Mouse (Mus musculus): ENCODE measurements around the gene Rere. TPM values are rescaled to one million over a fixed set of nuclear protein-coding genes. Genes with fewer than 3 reads are reported as not detected.

Rere gene
- total RNA-seq, 1 experiment from 2014 or later: 50.0 TPM

DNA sequence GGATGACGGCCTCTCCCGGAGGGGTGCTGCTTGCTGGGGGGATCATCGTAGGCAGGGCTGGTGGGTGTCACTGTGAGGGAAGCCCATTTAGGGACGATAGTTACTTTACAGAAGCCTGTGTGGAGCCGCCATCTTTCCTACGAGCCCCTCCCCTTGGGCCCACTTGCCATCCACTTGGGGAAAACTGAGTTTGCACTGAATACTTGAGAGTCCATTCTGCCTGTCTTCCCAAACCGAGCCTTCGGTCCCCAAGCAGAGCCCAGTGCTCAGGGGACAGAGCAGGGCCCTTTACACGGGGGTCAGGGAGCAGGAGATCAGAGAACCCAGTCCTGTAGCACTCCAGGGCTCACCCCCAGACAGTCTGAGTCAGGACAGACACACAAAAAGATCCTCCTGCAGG is 362.9 kb downstream of the Rere start:
- no peak for ATAC-seq (replicated peaks in 1 of 2; ENCODE audit: insufficient read depth in 1 of 2, low FRiP score in 2 of 2, low TSS enrichment in 1 of 2, low read depth in 1 of 2, poor library complexity in 2 of 2, severe bottlenecking in 2 of 2)

DNA sequence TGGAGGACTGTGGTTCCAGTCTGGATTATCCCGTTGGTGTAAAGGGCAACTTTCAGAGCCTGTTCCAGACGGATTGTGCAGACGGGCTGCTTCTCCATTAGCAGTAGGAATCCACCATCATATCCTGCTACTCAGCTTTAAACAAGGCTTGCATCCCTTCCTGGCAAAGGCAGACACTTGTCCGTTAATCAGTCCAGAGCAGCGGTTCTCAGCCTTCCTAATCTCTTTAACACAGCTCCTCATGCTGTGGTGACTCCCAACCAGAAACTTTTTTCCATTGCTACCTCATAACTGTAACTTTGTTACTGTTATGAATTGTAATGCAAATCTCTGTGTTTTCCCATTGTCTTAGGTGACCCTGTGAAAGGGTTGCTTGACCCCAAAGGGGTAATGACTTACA is 367.9 kb downstream of the Rere start:
- no peak; a peak in 1 of 4 replicates for ATAC-seq (replicated peaks in 1 of 2; ENCODE audit: insufficient read depth in 1 of 2, low FRiP score in 2 of 2, low TSS enrichment in 1 of 2, low read depth in 1 of 2, poor library complexity in 2 of 2, severe bottlenecking in 2 of 2)

DNA sequence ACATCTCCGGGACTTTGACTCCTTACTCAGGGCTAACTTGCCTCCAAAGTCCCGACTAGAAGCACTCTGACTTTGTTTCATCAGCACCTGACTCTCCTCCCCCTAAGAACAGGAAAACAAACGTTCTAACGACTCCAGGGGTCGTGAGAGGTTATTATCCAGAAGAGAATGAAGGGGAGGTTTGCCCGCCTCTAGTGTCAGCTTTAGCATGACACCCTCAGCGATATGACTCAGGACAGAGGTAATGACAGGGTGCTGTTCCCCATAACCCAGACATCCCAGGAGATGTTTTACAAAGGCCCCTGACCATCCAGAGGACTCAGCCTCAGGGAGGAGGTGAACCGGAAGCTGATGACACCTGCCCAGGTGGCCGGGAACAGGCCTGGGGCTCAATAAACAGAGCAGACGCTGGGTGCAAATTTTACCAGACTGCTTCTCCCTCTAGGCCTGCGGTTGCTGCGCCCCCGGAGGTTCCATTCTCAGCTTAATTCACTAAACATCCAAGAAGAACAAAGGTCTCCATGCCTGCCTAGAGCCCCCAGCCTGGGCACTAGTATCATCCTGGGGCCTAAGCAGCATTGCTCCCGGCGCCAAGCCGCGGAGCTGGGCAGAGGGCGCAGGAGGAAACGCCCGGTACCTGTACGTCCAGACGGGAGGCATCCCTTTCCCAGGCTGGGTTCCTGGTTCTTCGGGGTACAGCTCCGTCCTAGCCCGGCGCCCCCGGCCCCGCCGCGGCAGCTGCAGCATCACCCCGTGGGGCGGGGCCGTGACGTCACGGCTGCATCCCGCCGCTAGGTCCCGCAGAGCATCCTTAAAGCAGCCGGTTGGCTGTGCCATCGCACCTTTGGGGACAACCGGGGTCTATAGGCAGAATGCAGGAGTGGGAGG is 370.2 kb downstream of the Rere start, which contains the start of gene Slc45a1:
Gene Slc45a1 (minus strand): TSS at position 785 of the 888 bp plus-strand sequence.
- no peak for ATAC-seq (replicated peaks in 1 of 2; ENCODE audit: insufficient read depth in 1 of 2, low FRiP score in 2 of 2, low TSS enrichment in 1 of 2, low read depth in 1 of 2, poor library complexity in 2 of 2, severe bottlenecking in 2 of 2)

DNA sequence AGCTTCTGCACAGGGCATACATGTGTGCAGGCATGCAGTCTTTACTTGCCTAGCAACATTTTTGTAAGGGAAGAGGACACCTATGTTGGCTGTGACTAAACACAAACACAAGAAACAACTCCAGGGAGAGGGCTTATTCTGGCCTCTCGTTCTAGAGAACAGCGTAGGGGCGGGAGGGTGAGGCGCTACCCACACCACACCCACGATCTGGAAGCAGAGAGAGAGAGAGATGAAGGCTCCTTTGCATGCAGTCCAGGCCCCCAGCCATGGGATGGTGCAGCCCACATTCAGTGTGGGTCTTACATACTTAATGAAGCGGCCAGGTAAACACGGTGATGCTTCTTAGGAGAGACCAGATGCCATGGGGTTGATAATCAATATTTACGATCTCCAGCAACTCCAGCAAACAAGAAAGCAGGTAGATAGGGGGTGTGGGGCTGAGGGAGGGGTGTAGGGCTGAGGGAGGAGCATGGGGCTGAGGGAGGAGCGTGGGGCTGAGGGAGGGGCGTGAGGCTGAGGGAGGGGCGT is 371.7 kb downstream of the Rere start:
- no peak for ATAC-seq (replicated peaks in 1 of 2; ENCODE audit: insufficient read depth in 1 of 2, low FRiP score in 2 of 2, low TSS enrichment in 1 of 2, low read depth in 1 of 2, poor library complexity in 2 of 2, severe bottlenecking in 2 of 2)

DNA sequence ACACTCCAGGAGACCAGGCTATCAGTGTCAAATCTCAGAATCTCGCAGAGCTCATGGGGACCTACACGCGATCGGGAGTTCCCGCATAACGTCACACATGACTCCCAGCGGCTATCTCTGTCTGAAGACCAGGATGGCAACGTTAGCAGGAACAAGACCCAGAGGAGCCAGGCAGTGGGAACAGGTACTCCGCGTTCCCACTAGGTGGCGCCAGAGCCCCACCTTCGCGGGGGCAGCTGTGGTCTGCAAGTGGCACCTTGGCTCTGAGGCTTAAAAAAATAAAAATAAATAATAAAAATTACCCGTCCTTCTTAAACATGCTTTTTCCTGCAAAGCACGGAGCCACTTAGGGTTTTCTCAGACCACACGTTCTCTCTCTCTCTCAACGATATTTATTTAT is 374.5 kb downstream of the Rere start:
- ATAC-seq (replicated peaks in 1 of 2; ENCODE audit: insufficient read depth in 1 of 2, low FRiP score in 2 of 2, low TSS enrichment in 1 of 2, low read depth in 1 of 2, poor library complexity in 2 of 2, severe bottlenecking in 2 of 2): peak; percentile 85 to 88

DNA sequence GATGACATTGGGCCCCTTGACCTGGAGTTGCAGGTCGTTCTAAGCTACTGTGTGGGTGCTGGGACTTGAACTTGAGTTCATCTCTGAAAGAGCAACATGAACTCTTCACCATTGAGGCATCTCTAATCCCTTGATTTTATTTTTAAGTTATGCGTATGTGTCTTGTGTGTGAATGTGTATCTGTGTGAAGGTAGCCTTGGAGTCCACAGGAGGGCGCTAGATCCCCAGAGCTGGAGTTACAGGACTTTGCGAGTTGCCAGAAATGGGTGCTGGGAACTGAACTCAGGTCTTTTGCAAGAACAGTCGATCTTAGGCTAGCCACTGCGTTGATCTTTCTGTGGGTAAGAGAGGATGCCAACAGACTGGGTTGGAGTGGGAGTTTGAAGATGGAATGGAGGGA is 375.1 kb downstream of the Rere start:
- no peak for ATAC-seq (replicated peaks in 1 of 2; ENCODE audit: insufficient read depth in 1 of 2, low FRiP score in 2 of 2, low TSS enrichment in 1 of 2, low read depth in 1 of 2, poor library complexity in 2 of 2, severe bottlenecking in 2 of 2)

DNA sequence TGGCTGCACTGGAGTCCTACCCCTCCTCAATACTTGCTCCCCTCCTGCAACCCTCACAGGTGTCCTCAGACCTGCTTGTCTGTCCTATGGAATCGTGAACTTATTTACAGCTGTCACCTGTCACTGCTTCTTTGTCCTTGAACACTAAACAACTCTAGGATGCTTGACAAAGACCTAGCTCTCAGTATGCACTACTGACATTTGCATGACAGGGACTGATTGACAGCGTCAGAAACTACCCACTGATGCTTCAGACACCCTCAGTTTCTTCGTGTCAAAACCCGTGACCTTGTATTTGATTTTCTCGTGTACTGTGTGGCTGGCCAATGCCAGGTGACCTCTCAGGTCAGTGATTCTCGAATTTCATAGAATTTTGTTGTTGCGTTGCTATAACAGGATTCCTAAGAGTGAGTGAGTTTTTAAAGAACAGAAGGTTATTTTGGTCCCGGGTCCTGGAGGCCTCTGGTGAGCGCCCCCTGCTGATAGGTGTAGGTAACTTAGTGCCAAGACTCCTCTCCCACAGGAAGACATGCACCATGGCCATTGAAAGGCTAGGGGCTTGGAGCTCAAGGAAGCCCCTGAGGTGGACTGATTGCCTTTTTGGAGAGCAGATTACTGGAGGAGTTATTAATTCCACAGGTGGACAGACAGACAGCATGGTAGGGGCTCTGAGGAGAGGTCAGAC is 378.6 kb downstream of the Rere start:
- ATAC-seq (replicated peaks in 1 of 2; ENCODE audit: insufficient read depth in 1 of 2, low FRiP score in 2 of 2, low TSS enrichment in 1 of 2, low read depth in 1 of 2, poor library complexity in 2 of 2, severe bottlenecking in 2 of 2): no peak

DNA sequence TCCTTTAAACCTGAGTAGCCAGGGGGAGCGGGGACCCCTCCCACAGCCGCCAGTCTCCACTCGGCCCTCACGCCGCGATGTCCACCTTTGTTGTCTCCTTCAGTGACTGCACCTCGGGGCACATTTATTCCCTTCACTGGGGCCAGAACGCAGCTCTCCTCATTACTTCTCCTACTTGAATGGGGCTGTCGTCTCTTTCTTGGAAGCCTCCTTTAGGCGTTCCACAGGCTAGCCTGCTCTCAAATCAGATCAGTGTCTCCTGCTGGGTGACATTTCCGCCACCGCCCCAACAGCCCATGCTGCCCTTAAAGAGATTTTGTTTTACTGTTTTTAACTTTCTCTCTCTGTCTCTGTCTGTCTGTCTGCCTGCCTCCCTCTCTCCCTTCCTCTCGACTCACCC is 380.4 kb downstream of the Rere start:
- no peak for ATAC-seq (replicated peaks in 1 of 2; ENCODE audit: insufficient read depth in 1 of 2, low FRiP score in 2 of 2, low TSS enrichment in 1 of 2, low read depth in 1 of 2, poor library complexity in 2 of 2, severe bottlenecking in 2 of 2)

DNA sequence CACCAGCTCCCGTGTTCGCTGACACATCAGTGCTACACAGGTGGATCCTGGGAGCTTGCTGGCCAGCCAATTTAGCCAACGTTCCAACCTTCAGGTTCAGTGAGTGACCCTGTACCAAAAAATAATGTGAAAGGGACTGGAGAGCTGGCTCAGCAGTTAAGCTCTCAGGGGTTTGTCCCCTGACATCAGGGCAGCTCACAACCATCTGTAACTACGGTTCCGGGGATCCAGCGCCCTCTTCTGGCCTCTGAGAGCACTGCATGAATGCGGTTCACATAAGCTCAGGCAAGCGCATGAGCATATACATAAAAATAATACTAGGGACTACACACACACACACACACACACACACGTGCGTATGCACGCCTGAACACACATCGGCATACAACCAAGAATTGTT is 381.7 kb downstream of the Rere start:
- peak in 1 of 2 experiments; percentile 46; a peak in 1 of 4 replicates for ATAC-seq (replicated peaks in 1 of 2; ENCODE audit: insufficient read depth in 1 of 2, low FRiP score in 2 of 2, low TSS enrichment in 1 of 2, low read depth in 1 of 2, poor library complexity in 2 of 2, severe bottlenecking in 2 of 2)

DNA sequence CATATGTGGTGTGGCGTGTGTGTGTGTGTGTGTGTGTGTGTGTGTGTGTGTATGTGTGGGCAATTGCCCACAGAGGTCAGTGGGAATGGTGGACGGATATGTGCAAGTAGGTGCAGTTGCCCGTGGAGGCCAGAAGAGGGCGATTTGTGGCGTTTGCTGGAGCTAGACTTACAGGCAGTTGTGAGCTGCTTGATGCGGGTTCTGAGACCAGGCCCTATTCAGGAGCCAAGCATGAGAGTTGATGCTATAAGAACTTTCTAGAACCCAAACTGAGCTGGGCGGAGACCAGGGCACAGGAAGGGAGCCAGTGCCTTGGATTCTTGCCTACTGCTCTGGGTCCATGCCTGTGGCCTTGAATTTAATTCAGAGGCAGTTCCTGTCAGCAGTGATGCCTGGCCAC is 383.3 kb downstream of the Rere start:
- ATAC-seq (replicated peaks in 1 of 2; ENCODE audit: insufficient read depth in 1 of 2, low FRiP score in 2 of 2, low TSS enrichment in 1 of 2, low read depth in 1 of 2, poor library complexity in 2 of 2, severe bottlenecking in 2 of 2): no peak

DNA sequence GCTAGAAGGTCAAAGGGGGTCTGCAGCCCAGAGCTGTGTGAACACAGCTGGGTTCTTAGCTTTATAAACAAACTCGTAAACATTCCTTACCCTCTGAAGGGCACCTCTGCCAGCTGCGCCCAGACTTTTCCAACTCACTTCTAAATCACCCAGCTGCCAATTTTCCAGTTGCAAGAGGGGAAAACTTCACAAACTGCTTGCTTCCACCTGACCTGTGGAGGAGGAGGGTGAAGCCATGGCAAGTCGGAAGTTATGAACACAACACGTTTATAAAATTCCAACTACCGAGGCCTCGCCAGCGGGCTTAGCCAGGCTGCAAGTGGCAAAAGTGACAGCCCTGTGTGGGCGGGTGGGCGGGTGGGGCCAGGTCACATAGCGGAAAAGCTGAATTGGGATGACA is 384.4 kb downstream of the Rere start:
- ATAC-seq (replicated peaks in 1 of 2; ENCODE audit: insufficient read depth in 1 of 2, low FRiP score in 2 of 2, low TSS enrichment in 1 of 2, low read depth in 1 of 2, poor library complexity in 2 of 2, severe bottlenecking in 2 of 2): no peak

Other genes starting within 250 kb of the Rere start
- gene Gpr157, start 194.3 kb upstream of the Rere start, total RNA-seq (2017): 4.0 and 5.7 TPM in 2 replicates
- not detected in 2 replicates for gene Slc2a5, start 162.4 kb upstream of the Rere start, total RNA-seq (2017)
- not detected in 2 replicates for gene Slc2a7, start 132.7 kb upstream of the Rere start, total RNA-seq (2017)
- not detected in 2 replicates for gene Car6, start 80.3 kb upstream of the Rere start, total RNA-seq (2017)
- 133 and 179 TPM in 2 replicates for gene Eno1, start 44.9 kb upstream of the Rere start, total RNA-seq (2017)

Measured in hematopoietic stem cell, adult 5-6 weeks (primary cell).